Mouse (Mus musculus) liver, embryonic 16.5 days (tissue): ENCODE measurements around the gene Lrrc45. TPM values are rescaled to one million over a fixed set of nuclear protein-coding genes. Genes with fewer than 3 reads are reported as not detected.
"Not testable (repeated sequence)": the region's sequence is repeated elsewhere in the genome, so short reads cannot be mapped to it uniquely, and the experiment has no call there.

ENCODE experiments used
- ATAC-seq: fragments of 200-750 bp; cut with Nextera tagmentation; 2 replicates; pipeline ENCODE4 v1.8.0; 2017; ENCODE audit warnings: low read depth, mild to moderate bottlenecking, moderate number of reproducible peaks, moderate library complexity
- H3K27ac ChIP-seq: fragments of 300-500 bp; sonication (generic); 2 replicates; pipeline ENCODE4 v1.5.1; 2014; ENCODE audit warnings: mild to moderate bottlenecking, low read length
- H3K27me3 ChIP-seq: fragments of 300-500 bp; sonication (generic); 2 replicates; pipeline ENCODE4 v1.6.1; 2014; ENCODE audit warnings: low read depth, low read length, mixed read lengths; ENCODE audit not compliant: control insufficient read depth, insufficient read depth
- H3K36me3 ChIP-seq: fragments of 300-500 bp; sonication (generic); 2 replicates; pipeline ENCODE4 v1.6.1; 2014; ENCODE audit warnings: mild to moderate bottlenecking; ENCODE audit not compliant: control insufficient read depth, insufficient read depth
- H3K4me1 ChIP-seq: fragments of 300-500 bp; sonication (generic); 2 replicates; pipeline ENCODE4 v1.6.1; 2014; ENCODE audit warnings: low read depth, low read length, mixed read lengths; ENCODE audit not compliant: control insufficient read depth
- H3K4me2 ChIP-seq: fragments of 300-500 bp; sonication (generic); 2 replicates; pipeline ENCODE4 v1.6.1; 2014; ENCODE audit warnings: low read depth, low read length, mixed read lengths
- H3K4me3 ChIP-seq: fragments of 300-500 bp; sonication (generic); 2 replicates; pipeline ENCODE4 v1.5.1; 2014; ENCODE audit warnings: low read depth, mild to moderate bottlenecking, low read length
- H3K9ac ChIP-seq: fragments of 300-500 bp; sonication (generic); 2 replicates; pipeline ENCODE4 v1.6.1; 2014; ENCODE audit warnings: low read depth, low read length
- H3K9me3 ChIP-seq: fragments of 300-500 bp; sonication (generic); replicated peaks from 2 replicates; pipeline ENCODE4 v1.6.1; 2016; ENCODE audit warnings: low read length; ENCODE audit not compliant: control insufficient read depth
- WGBS: fragments of 180-500 bp; shearing (Covaris S2); extraction: QIAGEN DNeasy Blood & Tissue Kit; methylation state at CpG from one replicate; pipeline ENCODE4 v1.1.7; 2014; ENCODE audit not compliant: insufficient replicate concordance; 5-methylcytosine and 5-hydroxymethylcytosine counted together
- polyA plus RNA-seq: library from polyadenylated mRNA; unstranded; fragments of >200 nt; fragmentation: Nextera tagmentation; extraction: Ambion mirVana; gene quantifications from 2 replicates; pipeline ENCODE4 v1.2.1, GENCODE M21; 2015

Gene Lrrc45
- polyA plus RNA-seq, 1 experiment from 2014 or later: 9.7 TPM

- H3K27me3 ChIP-seq: no peaks in the 10 kb centered on the region
- 57% methylated on average over 7 of the region's 7 CpGs for WGBS
These were observed 30.5 kb downstream of the Lrrc45 start for GRCm38 (mm10) chr11:120744121-120744701.

DNA sequence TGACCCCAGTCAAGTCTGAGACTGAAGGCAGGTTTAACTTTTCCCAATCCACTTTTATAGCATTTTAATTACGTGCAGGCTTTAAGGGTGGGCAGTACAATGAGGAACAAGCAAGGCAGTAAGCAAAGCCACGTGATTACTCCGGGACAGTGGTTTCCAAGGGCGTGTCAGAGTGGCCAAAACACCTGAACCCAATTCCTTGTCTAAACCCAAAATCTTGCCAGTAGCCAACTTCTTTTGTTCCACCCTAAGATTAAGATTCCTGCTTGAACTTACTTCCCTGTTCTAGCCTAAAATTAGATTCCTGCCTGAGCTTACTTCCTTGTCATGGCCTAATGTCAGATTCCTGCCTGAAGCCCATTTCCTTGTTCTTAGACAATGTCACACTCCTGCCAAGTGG is 34.2 kb downstream of the Lrrc45 start:
- 46% methylated on average over 4 of the region's 4 CpGs for WGBS
- Histone ChIP-seq H3K4me2 (no peak overlapping the region), H3K9me3 (no peaks in the 10 kb centered on the region), H3K4me1 (no peaks in the 10 kb centered on the region), H3K27me3 (no peaks in the 10 kb centered on the region), H3K27ac (no peak overlapping the region), H3K9ac (no peak overlapping the region), H3K36me3 (no peaks in the 10 kb centered on the region), H3K4me3 (no peak overlapping the region)
- no peak for ATAC-seq

More at GRCm38 (mm10) chr11:120744121-120744701, 30.5 kb downstream of the Lrrc45 start:
- H3K36me3 ChIP-seq: no peaks in the 10 kb centered on the region
- no peaks in the 10 kb centered on the region for H3K9me3 ChIP-seq
- H3K27ac ChIP-seq: no peak overlapping the region
- no peak for ATAC-seq
- no peak overlapping the region for H3K9ac ChIP-seq
- H3K4me3 ChIP-seq: no peak overlapping the region
- H3K4me2 ChIP-seq: no peak overlapping the region
- no peaks in the 10 kb centered on the region for H3K4me1 ChIP-seq

DNA sequence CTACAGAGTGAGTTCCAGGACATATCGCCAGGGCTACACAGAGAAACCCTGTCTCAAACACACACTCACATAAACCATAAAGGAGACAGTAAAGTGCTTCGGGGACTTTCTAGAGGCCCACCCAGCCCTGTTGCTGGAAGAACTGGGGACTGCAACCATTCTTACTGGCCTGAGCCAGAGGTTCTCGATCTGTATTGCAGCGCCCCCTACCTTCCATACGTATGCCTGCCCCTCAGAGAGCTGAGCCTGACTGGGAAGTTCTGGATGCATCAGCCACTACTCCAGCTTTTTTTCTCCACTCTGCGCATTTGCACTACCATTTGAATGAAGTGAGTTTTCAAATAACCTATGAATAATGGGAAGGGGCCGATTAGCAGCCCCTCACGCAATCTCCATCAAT is 35.7 kb downstream of the Lrrc45 start:
- no peaks in the 10 kb centered on the region for H3K36me3 ChIP-seq
- no peak overlapping the region for H3K27ac ChIP-seq
- H3K27me3 ChIP-seq: no peaks in the 10 kb centered on the region
- H3K4me3 ChIP-seq: no peak overlapping the region
- no peak for ATAC-seq
- H3K4me2 ChIP-seq: no peak overlapping the region
- H3K9me3 ChIP-seq: no peaks in the 10 kb centered on the region
- no peaks in the 10 kb centered on the region for H3K4me1 ChIP-seq
- H3K9ac ChIP-seq: no peak overlapping the region
- WGBS: 44% methylated on average over 8 of the region's 8 CpGs

- no peak overlapping the region for H3K9ac ChIP-seq
- ATAC-seq: no peak
- H3K27ac ChIP-seq: no peak overlapping the region
- H3K36me3 ChIP-seq: no peaks in the 10 kb centered on the region
- WGBS: 67% methylated on average over 4 of the region's 4 CpGs
- no peaks in the 10 kb centered on the region for H3K27me3 ChIP-seq
- H3K4me1 ChIP-seq: no peaks in the 10 kb centered on the region
- no peak overlapping the region for H3K4me3 ChIP-seq
- no peak overlapping the region for H3K4me2 ChIP-seq
- no peaks in the 10 kb centered on the region for H3K9me3 ChIP-seq
These were observed 37.9 kb downstream of the Lrrc45 start for GRCm38 (mm10) chr11:120751606-120752005.

DNA sequence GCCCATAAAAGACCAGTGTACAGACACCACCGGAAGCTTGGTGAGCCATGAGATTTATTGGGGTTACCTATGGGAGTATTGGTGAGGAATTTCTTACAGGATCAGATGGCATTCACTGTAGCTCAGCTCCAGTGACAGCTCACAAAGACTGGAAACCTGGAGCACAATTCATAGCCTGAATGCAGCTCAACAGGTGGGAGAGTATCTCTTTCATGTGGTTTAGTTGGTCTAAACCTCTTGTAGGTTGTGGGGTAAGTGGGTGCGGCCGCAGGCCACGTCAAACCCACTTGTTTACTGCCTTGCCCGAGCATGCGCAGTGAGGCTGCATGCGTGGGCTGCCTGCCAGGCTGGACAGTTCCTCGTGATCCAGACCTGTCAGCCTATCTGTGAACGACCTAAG is 46.5 kb downstream of the Lrrc45 start:
- Histone ChIP-seq H3K4me1 (no peaks in the 10 kb centered on the region), H3K27ac (no peak overlapping the region), H3K4me3 (no peak overlapping the region), H3K36me3 (no peaks in the 10 kb centered on the region), H3K27me3 (peaks cover 8% of the 10 kb centered on the region), H3K9ac (no peak overlapping the region), H3K9me3 (no peaks in the 10 kb centered on the region), H3K4me2 (no peak overlapping the region)
- WGBS: 74% methylated on average over 9 of the region's 9 CpGs
- ATAC-seq: no peak

- Histone ChIP-seq H3K4me2 (no peak overlapping the region), H3K9me3 (no peaks in the 10 kb centered on the region), H3K27ac (no peak overlapping the region), H3K4me1 (no peaks in the 10 kb centered on the region), H3K36me3 (no peaks in the 10 kb centered on the region), H3K27me3 (peaks cover 8% of the 10 kb centered on the region), H3K4me3 (no peak overlapping the region), H3K9ac (no peak overlapping the region)
- no peak for ATAC-seq
- WGBS: 56% methylated on average over 14 of the region's 14 CpGs
These were observed 48.3 kb downstream of the Lrrc45 start for GRCm38 (mm10) chr11:120761811-120762671.

GRCm38 (mm10) chr11:120762672-120763041 is 48.9 kb downstream of the Lrrc45 start, which contains the start of gene Hmga1b:
Hmga1b (plus strand) TSS chr11:120762794.
- H3K4me2 ChIP-seq, H3K4me1 ChIP-seq, ATAC-seq, H3K36me3 ChIP-seq, H3K4me3 ChIP-seq, H3K9ac ChIP-seq, H3K27me3 ChIP-seq, H3K27ac ChIP-seq, H3K9me3 ChIP-seq: not testable (repeated sequence)
- WGBS: 18% methylated on average over 13 of the region's 14 CpGs

DNA sequence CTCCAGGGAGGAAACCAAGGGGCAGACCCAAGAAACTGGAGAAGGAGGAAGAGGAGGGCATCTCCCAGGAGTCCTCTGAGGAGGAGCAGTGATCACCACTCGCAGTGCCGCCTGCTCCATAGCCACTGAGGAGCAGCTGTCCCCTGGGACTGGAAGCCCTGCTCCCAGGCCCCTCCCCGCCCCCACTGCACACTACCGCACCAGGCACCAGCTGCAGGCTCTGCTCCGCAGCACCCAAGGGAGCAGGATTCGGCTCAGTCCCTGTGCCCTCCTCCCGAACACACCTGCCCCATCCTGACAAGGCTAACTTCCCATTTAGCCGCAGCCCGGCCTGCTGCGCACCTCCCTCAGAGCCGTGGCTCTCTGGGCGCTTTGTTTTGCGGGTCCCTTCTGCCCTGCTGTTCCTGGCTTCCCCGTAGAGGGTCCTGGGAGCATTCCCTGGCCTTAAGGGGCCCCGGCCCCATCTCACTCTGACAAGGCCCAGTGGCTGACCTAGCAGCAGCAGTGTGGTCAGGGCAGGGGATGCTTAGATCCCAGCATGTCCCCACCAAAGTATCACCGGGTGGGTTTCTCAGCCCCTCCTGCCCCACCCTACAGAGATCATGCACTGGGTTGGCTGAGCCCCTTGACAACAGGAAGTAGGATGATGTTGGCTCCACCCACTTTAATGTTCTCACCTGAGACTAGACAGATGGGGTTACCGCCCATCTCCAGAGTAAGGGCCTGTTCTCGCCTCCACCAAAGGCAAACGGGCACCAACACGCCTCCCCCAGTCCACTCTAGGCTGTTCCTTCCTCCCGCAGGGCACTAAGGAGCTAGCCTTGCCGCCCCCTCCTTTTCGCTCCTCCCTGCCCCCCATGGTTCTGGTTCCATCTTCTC is 49.6 kb downstream of the Lrrc45 start:
- not testable (repeated sequence) for H3K27ac ChIP-seq, ATAC-seq, H3K27me3 ChIP-seq

More for the DNA sequence above, 49.6 kb downstream of the Lrrc45 start:
- not testable (repeated sequence) for H3K36me3 ChIP-seq, H3K9ac ChIP-seq, H3K4me1 ChIP-seq, H3K4me3 ChIP-seq, H3K4me2 ChIP-seq, H3K9me3 ChIP-seq
- 0% methylated on average over 4 of the region's 23 CpGs for WGBS
